Mouse (Mus musculus): Measurements from ENCODE around the gene Arhgap18. TPM values are rescaled to one million over a fixed set of nuclear protein-coding genes. Genes with fewer than 3 reads are reported as not detected.
"Not testable (repeated sequence)": the region's sequence is repeated elsewhere in the genome, so short reads cannot be mapped to it uniquely, and the experiment has no call there.

Gene Arhgap18
- total RNA-seq, 4 experiments from 2014 or later = 10.6 to 19.2 (median 12.6) TPM

GRCm38 (mm10) chr10:26895726-26896125, 142.5 kb downstream of the Arhgap18 start:
- no peak for DNase-seq (ENCODE audit: low spot score)

GRCm38 (mm10) chr10:26900426-26900825, 147.2 kb downstream of the Arhgap18 start:
- DNase-seq (ENCODE audit: low spot score) = no peak

GRCm38 (mm10) chr10:26903781-26904180, 150.6 kb downstream of the Arhgap18 start:
- no peak for DNase-seq (ENCODE audit: low spot score)

GRCm38 (mm10) chr10:26911176-26911575, 158.0 kb downstream of the Arhgap18 start:
- DNase-seq (ENCODE audit: low spot score) = no peak

- no peak for DNase-seq (ENCODE audit: low spot score)
These were observed 159.0 kb downstream of the Arhgap18 start for GRCm38 (mm10) chr10:26912112-26912797.

- no peak for DNase-seq (ENCODE audit: low spot score)
These were observed 159.6 kb downstream of the Arhgap18 start for GRCm38 (mm10) chr10:26912807-26913206.

GRCm38 (mm10) chr10:26919307-26919977, 166.2 kb downstream of the Arhgap18 start:
- DNase-seq (ENCODE audit: low spot score) = peak; percentile 28

GRCm38 (mm10) chr10:26920383-26920979, 167.3 kb downstream of the Arhgap18 start:
- no peak for DNase-seq (ENCODE audit: low spot score)

- not testable (repeated sequence) for DNase-seq (ENCODE audit: low spot score)
These were observed 182.8 kb downstream of the Arhgap18 start for GRCm38 (mm10) chr10:26936056-26936455.

- DNase-seq (ENCODE audit: low spot score) = not testable (repeated sequence)
These were observed 185.2 kb downstream of the Arhgap18 start for GRCm38 (mm10) chr10:26938464-26938863.

- DNase-seq (ENCODE audit: low spot score) = no peak
These were observed 186.3 kb downstream of the Arhgap18 start for GRCm38 (mm10) chr10:26939549-26939948.

- DNase-seq (ENCODE audit: low spot score) = no peak
These were observed 195.1 kb downstream of the Arhgap18 start for GRCm38 (mm10) chr10:26948331-26948730.

- no peak for DNase-seq (ENCODE audit: low spot score)
These were observed 196.4 kb downstream of the Arhgap18 start for GRCm38 (mm10) chr10:26949667-26950066.

GRCm38 (mm10) chr10:26950448-26950847, 197.2 kb downstream of the Arhgap18 start:
- DNase-seq (ENCODE audit: low spot score) = no peak

- no peak for DNase-seq (ENCODE audit: low spot score)
These were observed 205.3 kb downstream of the Arhgap18 start for GRCm38 (mm10) chr10:26958513-26958912.
